Mouse (Mus musculus): ENCODE measurements around the gene Atad2b. TPM values are rescaled to one million over a fixed set of nuclear protein-coding genes. Genes with fewer than 3 reads are reported as not detected.

Atad2b gene
- polyA plus RNA-seq, 1 experiment from 2014 or later: 15.0 TPM

- Histone ChIP-seq H3K36me3 (ENCODE audit: control insufficient read depth, insufficient read depth, low read length) (no peaks in the 10 kb centered on the region), H3K9ac (ENCODE audit: low read length) (no peak overlapping the region), H3K4me1 (ENCODE audit: control insufficient read depth in 2 of 2, insufficient read depth in 2 of 2, low read length in 2 of 2) (peaks cover 0 to 5% of the 10 kb centered on the region in 2 experiments; a peak in 2 of 4 replicates), H3K4me2 (ENCODE audit: low read length) (no peak overlapping the region), H3K4me3 (ENCODE audit: control insufficient read depth in 1 of 2, insufficient read depth in 1 of 2, low read depth in 1 of 2, low read length in 2 of 2) (no peak overlapping the region), H3K27me3 (ENCODE audit: control insufficient read depth, insufficient read depth, low read length) (no peaks in the 10 kb centered on the region), H3K27ac (replicated peaks in 1 of 2; ENCODE audit: control insufficient read depth in 1 of 2, insufficient read depth in 1 of 2, low read depth in 2 of 2, low read length in 2 of 2) (no peak overlapping the region), H3K9me3 (ENCODE audit: control insufficient read depth, low read length) (no peaks in the 10 kb centered on the region)
- 88% methylated on average over 5 of the region's 5 CpGs for WGBS
- ATAC-seq (ENCODE audit: insufficient number of reproducible peaks, insufficient read depth, low FRiP score, low read depth): no peak
Measured at GRCm38 (mm10) chr12:5084714-5085113, 167.6 kb downstream of the Atad2b start.

- Histone ChIP-seq H3K4me3 (ENCODE audit: control insufficient read depth in 1 of 2, insufficient read depth in 1 of 2, low read depth in 1 of 2, low read length in 2 of 2) (no peak overlapping the region), H3K9me3 (ENCODE audit: control insufficient read depth, low read length) (no peaks in the 10 kb centered on the region), H3K4me1 (ENCODE audit: control insufficient read depth in 2 of 2, insufficient read depth in 2 of 2, low read length in 2 of 2) (peaks cover 0 to 5% of the 10 kb centered on the region in 2 experiments; a peak in 2 of 4 replicates), H3K9ac (ENCODE audit: low read length) (no peak overlapping the region), H3K27ac (replicated peaks in 1 of 2; ENCODE audit: control insufficient read depth in 1 of 2, insufficient read depth in 1 of 2, low read depth in 2 of 2, low read length in 2 of 2) (no peak overlapping the region), H3K36me3 (ENCODE audit: control insufficient read depth, insufficient read depth, low read length) (no peaks in the 10 kb centered on the region), H3K4me2 (ENCODE audit: low read length) (0 out of 2 replicates have a peak overlapping the region, but pooled peaks have one; percentile 12), H3K27me3 (ENCODE audit: control insufficient read depth, insufficient read depth, low read length) (no peaks in the 10 kb centered on the region)
- 19% methylated on average over 10 of the region's 10 CpGs for WGBS
- ATAC-seq (ENCODE audit: insufficient number of reproducible peaks, insufficient read depth, low FRiP score, low read depth): no peak
Measured at GRCm38 (mm10) chr12:5087787-5088519, 170.8 kb downstream of the Atad2b start.

- H3K4me2 ChIP-seq (ENCODE audit: low read length): no peak overlapping the region
- H3K27ac ChIP-seq (replicated peaks in 1 of 2; ENCODE audit: control insufficient read depth in 1 of 2, insufficient read depth in 1 of 2, low read depth in 2 of 2, low read length in 2 of 2): no peak overlapping the region
- no peaks in the 10 kb centered on the region for H3K9me3 ChIP-seq (ENCODE audit: control insufficient read depth, low read length)
- peaks cover 0 to 5% of the 10 kb centered on the region in 2 experiments; a peak in 2 of 4 replicates for H3K4me1 ChIP-seq (ENCODE audit: control insufficient read depth in 2 of 2, insufficient read depth in 2 of 2, low read length in 2 of 2)
- H3K36me3 ChIP-seq (ENCODE audit: control insufficient read depth, insufficient read depth, low read length): no peaks in the 10 kb centered on the region
- H3K4me3 ChIP-seq (ENCODE audit: control insufficient read depth in 1 of 2, insufficient read depth in 1 of 2, low read depth in 1 of 2, low read length in 2 of 2): no peak overlapping the region
- no peak overlapping the region for H3K9ac ChIP-seq (ENCODE audit: low read length)
- no peaks in the 10 kb centered on the region for H3K27me3 ChIP-seq (ENCODE audit: control insufficient read depth, insufficient read depth, low read length)
- WGBS: 44% methylated on average over 1 of the region's 1 CpGs
- no peak for ATAC-seq (ENCODE audit: insufficient number of reproducible peaks, insufficient read depth, low FRiP score, low read depth)
Measured at GRCm38 (mm10) chr12:5088639-5089038, 171.5 kb downstream of the Atad2b start.

Other genes with a start within 250 kb of the Atad2b start
- gene Fam228a, start 178.9 kb upstream of the Atad2b start, polyA plus RNA-seq (2014; fragmentation: Nextera tagmentation; extraction: Ambion mirVana): 0.24 and 0.39 TPM in 2 replicates
- 2.6 and 2.8 TPM in 2 replicates for gene Pfn4, start 148.3 kb upstream of the Atad2b start, polyA plus RNA-seq (2014; fragmentation: Nextera tagmentation; extraction: Ambion mirVana)
- 4.6 TPM in 2 replicates for gene Fam228b, start 148.1 kb upstream of the Atad2b start, polyA plus RNA-seq (2014; fragmentation: Nextera tagmentation; extraction: Ambion mirVana)
- 150 and 173 TPM in 2 replicates for gene Sf3b6, start 99.8 kb upstream of the Atad2b start, polyA plus RNA-seq (2014; fragmentation: Nextera tagmentation; extraction: Ambion mirVana)
- gene Fkbp1b, start 75.8 kb upstream of the Atad2b start, polyA plus RNA-seq (2014; fragmentation: Nextera tagmentation; extraction: Ambion mirVana): 11.4 and 13.0 TPM in 2 replicates
- gene Wdcp, start 74.0 kb upstream of the Atad2b start, polyA plus RNA-seq (2014; fragmentation: Nextera tagmentation; extraction: Ambion mirVana): 13.8 and 14.4 TPM in 2 replicates
- 1.7 and 1.8 TPM in 2 replicates for gene Mfsd2b, start 43.0 kb upstream of the Atad2b start, polyA plus RNA-seq (2014; fragmentation: Nextera tagmentation; extraction: Ambion mirVana)
- 31.1 and 34.2 TPM in 2 replicates for gene Ubxn2a, start 9.6 kb upstream of the Atad2b start, polyA plus RNA-seq (2014; fragmentation: Nextera tagmentation; extraction: Ambion mirVana)